Mouse (Mus musculus) testis, postnatal 10 days (tissue): Measurements from ENCODE around the gene Ncf4.

Source experiments
- DNase-seq: peaks from one replicate; pipeline ENCODE4 v3.0.0; 2021; ENCODE audit warnings: low spot score

The Ncf4 gene

DNA sequence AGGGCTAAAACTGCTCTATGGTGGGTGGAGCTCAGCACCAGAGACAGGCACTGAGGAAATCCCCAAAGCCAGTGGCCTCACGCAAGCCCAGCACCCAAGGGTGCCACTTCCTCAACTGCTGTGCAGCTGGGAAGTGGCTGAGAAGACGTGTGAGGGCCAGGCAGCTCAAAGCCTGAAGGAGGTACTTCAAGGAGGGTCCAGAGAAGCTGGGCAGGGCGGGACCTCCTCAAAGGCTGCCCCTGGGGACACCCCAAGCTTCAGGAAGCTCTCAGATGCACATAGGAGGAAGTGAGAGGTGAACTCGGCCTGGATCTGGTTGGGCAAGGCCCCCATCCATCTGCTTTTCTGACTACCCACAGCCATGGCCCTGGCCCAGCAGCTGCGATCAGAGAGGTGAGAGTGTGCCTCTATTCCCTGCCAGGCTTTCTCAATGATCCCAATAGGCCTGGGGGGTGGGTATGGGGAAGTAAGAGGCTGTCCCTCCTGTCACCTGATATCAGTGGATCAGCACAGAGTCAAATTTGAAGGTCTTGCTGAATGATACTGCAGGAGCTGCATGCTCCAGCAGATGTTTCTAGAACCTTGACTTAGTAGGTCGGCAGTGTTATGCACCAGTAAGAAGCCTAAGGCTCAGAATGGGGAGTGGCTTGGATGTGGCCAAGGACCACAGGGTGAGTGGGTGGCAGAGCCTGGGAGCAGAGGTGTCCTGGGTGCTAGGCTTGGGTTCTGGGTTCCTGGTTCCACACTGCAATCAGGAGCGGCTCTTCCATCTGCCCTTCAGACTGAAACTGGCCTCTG is at the start of gene Ncf4:
Gene Ncf4, plus strand, starts transcription at position 107 of the 798 bp plus-strand sequence.
- no peak for DNase-seq

- DNase-seq: no peak
Measured at GRCm38 (mm10) chr15:78195096-78195880, 49.3 kb upstream of the Ncf4 start.

- DNase-seq: peak; percentile 70
Measured at GRCm38 (mm10) chr15:78204053-78204847, 40.4 kb upstream of the Ncf4 start.

DNA sequence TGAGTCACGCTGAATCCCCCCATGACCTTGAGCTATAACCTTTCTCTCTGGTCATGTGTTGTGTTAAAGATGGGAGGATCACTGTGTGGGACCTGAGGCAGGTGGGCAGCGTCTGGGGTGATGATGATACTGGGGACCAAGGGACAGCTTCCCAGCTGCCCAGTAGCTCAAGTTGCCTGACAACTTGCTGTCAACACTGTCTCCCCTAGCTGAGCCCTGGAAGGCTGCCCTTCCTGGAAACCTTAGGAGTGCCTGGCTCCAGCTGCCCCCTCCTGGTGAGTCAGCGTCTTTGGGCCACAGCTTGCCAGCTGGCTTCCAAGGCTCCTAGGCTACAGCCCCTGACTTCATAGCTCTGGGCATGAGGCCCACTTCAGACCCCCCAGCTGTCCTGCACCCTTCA is 39.4 kb upstream of the Ncf4 start:
- peak; percentile 58 for DNase-seq

DNA sequence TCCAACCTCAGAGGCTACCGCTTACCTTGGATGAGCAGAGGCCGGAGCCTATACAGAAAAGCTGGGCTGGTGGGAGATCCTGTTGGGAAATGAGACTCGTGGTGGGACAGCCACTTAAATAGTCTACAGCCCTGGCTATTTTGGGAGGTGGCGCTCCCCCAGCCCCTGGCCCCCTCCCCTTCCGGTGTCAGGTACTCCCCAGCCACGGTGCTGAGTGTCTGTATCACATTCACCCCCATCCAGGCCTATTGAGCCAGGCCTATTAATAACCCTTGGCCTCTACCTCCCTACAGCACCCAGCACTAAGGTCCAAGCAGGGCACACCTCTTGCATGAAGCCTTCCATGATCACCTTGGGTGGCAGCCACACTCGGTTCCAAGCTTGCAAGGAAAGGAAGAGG is 38.3 kb upstream of the Ncf4 start, which contains the start of gene Pvalb:
Gene Pvalb, minus strand, starts transcription at position 89 of the 400 bp plus-strand sequence.
- DNase-seq: no peak

DNA sequence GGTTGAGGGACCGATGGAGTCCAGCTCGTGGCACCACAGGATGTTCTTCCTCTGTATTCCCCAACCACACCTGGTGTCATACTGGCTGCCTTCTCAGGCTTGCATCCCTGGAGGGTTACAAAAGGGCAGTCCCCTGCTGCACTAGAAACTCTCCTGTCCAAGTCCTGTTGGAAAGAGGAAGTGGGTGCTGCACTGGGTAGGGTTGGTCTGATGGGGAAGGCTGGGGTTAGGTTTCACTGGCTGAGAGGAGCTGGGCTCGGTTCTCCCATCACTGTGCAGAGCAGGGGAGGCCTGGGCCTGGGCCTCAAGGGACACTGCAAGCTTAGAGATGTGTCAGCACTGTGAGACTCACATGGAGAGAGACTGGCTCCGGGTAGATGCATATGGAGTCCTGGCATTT is 34.4 kb upstream of the Ncf4 start:
- no peak for DNase-seq

- DNase-seq: no peak
Measured at GRCm38 (mm10) chr15:78211367-78211766, 33.2 kb upstream of the Ncf4 start.

- no peak for DNase-seq
Measured at GRCm38 (mm10) chr15:78215269-78215668, 29.3 kb upstream of the Ncf4 start.

- no peak for DNase-seq
Measured at GRCm38 (mm10) chr15:78227816-78228215, 16.8 kb upstream of the Ncf4 start.

DNA sequence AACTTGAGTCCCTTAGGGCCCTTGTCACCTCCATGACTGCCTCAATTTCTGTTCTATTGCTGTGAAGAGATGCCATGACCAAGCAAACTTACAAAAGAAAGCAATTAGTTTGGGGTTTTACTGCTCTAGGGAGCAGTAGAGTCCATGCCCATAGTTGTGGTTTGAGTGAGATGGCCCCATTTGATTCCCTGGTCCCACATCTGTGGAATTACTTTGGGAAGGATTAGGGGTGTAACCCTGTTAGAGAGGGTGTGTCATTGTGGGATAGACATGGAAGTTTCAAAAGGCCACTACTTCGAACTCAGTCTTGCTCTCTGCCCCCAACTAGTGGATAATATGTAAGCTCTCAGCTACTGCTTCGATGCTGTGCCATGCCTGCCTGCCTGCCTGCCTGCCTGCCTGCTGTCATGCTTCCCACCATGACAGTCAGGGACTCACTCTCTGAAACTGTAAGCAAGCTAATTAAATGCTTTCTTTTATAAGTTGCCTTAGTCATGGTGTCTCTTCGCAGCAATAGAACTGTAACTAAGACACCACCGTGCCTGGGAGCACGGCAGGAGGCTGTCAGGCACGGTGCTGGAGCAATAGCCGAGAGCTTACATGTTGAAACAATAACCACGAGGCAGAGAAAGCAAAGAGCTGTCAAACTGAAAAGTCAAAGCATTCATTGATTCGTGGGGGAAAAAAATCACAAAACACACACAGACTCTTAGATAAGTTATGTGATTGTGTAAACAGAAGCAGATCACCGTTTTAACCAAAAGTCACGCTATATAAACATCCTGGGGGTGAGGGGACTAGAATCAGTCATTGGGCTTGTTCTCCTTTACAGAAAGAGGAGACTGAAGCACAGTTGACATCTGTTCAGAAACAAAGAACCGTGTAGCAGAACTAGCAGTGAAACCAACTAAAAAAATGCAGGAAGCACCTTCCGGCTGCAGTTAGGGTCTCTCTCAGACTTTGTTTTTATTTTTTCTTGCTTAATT is 13.0 kb upstream of the Ncf4 start:
- no peak for DNase-seq

GRCm38 (mm10) chr15:78234823-78235509 is 9.6 kb upstream of the Ncf4 start:
- DNase-seq: no peak

- peak; percentile 85 for DNase-seq
Measured at GRCm38 (mm10) chr15:78239453-78239852, 5.1 kb upstream of the Ncf4 start.

GRCm38 (mm10) chr15:78239956-78240617 is 4.5 kb upstream of the Ncf4 start:
- peak; percentile 37 for DNase-seq

DNA sequence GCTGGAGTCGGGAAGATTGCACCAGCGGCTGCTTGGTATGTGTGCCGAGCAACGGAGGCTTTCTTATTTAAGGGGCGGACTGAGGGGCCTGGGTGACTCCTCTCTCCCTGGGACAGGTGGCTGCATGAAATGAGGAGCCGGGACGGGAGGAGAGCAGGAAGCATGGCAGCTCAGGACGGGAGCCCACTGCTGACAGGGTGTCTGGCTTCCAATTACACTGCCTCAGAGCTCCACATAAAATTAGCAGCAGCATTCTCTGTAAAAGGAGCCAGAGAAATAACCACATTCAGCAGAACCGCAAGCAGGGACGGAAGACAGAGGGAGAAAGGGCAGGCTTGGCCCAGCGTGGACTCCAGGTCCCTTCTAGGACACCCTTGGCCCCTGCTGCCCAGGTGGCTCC is 3.3 kb upstream of the Ncf4 start:
- DNase-seq: peak; percentile 35

GRCm38 (mm10) chr15:78243061-78243460 is 1.5 kb upstream of the Ncf4 start:
- DNase-seq: peak; percentile 36

DNA sequence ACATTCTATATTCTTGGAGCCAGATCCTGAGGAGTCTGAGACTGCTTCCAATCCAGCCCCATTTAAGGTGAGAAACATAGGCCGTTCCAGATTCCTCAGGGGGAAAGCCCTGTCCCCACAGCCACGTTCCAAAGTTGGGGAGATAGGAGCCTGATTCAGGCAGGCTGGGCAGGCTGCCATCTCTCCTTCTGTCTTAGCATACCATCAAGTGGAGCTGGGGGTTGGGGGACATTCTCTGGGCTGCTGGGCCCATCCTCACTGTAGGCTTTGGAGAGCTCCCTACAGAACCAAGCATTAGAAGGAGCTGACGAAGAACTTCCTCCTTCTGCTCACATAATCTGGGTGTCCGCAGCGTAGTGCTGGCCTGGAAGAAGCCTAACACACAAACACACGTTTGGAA is 827 bp upstream of the Ncf4 start:
- peak; percentile 68 for DNase-seq

DNA sequence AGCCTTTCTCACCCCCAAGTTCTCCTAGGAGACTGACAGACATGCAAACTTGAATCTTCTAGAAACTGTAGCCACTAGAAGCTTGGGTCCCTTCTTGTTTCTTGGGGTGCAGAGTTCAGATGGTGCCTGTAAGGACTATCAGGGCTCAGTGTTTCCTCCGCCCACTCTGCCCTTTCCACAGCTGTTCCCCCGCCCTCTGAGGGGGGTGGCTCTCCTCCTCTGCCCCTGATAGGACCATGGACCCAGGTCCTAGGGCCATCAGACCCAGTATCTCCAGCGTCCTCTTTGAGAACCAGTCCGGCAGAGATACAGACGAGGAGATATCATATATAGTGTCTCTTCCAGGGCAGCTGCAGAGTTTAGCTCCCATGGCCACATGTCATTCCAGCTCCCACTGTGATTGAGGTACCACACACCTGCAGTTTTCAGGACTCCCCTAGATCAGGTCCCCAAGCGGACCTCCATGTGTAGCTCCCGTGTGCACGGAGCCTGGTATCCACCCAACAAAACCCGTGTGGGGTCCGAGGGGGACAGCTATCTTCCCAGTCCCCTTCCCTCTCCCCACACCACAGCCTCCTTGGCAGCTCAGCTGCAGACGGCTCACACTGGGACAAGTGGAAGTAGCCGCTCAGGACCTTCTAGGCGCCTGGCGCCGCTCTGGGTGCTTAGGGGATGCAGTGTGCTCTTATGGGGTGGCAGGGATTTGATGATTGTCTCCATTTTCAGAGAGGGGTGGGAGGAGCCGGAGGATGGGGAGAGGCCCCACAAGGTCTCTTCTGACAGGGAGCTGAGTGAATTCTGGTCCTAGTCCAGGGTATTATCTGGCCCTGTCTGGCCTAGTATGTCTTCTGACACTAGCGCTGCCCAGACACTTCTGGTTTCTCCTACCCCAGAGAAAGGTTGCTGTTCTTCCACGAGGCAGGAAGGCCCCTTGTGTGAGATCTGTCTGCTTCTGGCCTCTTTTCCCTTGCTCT is 1.8 kb downstream of the Ncf4 start:
- no peak for DNase-seq

GRCm38 (mm10) chr15:78247659-78248058 is 3.1 kb downstream of the Ncf4 start:
- DNase-seq: no peak

- no peak for DNase-seq
Measured at GRCm38 (mm10) chr15:78248410-78248809, 3.8 kb downstream of the Ncf4 start.
